Mouse (Mus musculus) WW6 (cell line): ENCODE measurements around the gene Ccl25.

Experiments
- DNase-seq: peaks from one replicate; pipeline ENCODE4 v3.0.0-alpha.2; 2013; ENCODE audit warnings: low read depth, low spot score

Gene Ccl25

GRCm38 (mm10) chr8:4324983-4325750, at the start of gene Ccl25, which contains the start of gene Elavl1:
Ccl25 (plus strand) TSS chr8:4325210.
Elavl1 (minus strand) TSS chr8:4325413.
- peak; percentile 91 for DNase-seq

- peak; percentile 97 for DNase-seq
Observed at GRCm38 (mm10) chr8:4275275-4276110, 49.5 kb upstream of the Ccl25 start, which contains the start of gene Timm44. Timm44 (minus strand) TSS chr8:4275913.

GRCm38 (mm10) chr8:4276111-4276465, 48.9 kb upstream of the Ccl25 start:
- no peak for DNase-seq

- DNase-seq = no peak
Observed at GRCm38 (mm10) chr8:4292738-4293137, 32.3 kb upstream of the Ccl25 start.

- no peak for DNase-seq
Observed at GRCm38 (mm10) chr8:4297822-4298221, 27.2 kb upstream of the Ccl25 start.

- no peak for DNase-seq
Observed at GRCm38 (mm10) chr8:4304124-4304547, 20.9 kb upstream of the Ccl25 start.

GRCm38 (mm10) chr8:4305838-4306237, 19.2 kb upstream of the Ccl25 start:
- no peak for DNase-seq

GRCm38 (mm10) chr8:4312104-4312503, 12.9 kb upstream of the Ccl25 start:
- DNase-seq = no peak

GRCm38 (mm10) chr8:4313254-4314124, 11.5 kb upstream of the Ccl25 start:
- DNase-seq = no peak

GRCm38 (mm10) chr8:4314852-4315251, 10.2 kb upstream of the Ccl25 start:
- DNase-seq = no peak

- DNase-seq = no peak
Observed at GRCm38 (mm10) chr8:4318124-4318523, 6.9 kb upstream of the Ccl25 start.

- no peak for DNase-seq
Observed at GRCm38 (mm10) chr8:4318796-4319572, 6.0 kb upstream of the Ccl25 start.

- no peak for DNase-seq
Observed at GRCm38 (mm10) chr8:4319573-4319872, 5.5 kb upstream of the Ccl25 start.

GRCm38 (mm10) chr8:4320404-4320803, 4.6 kb upstream of the Ccl25 start:
- DNase-seq = no peak

- no peak for DNase-seq
Observed at GRCm38 (mm10) chr8:4321031-4321430, 4.0 kb upstream of the Ccl25 start.

GRCm38 (mm10) chr8:4322470-4322869, 2.5 kb upstream of the Ccl25 start:
- peak; percentile 89 for DNase-seq

- DNase-seq = no peak
Observed at GRCm38 (mm10) chr8:4323917-4324316, 1.1 kb upstream of the Ccl25 start.

GRCm38 (mm10) chr8:4324525-4324924, 485 bp upstream of the Ccl25 start:
- no peak for DNase-seq

GRCm38 (mm10) chr8:4325751-4326036, 684 bp downstream of the Ccl25 start:
- no peak for DNase-seq

- no peak for DNase-seq
Observed at GRCm38 (mm10) chr8:4329000-4329399, 4.0 kb downstream of the Ccl25 start.

GRCm38 (mm10) chr8:4333966-4334365, 9.0 kb downstream of the Ccl25 start:
- no peak for DNase-seq
